Mouse (Mus musculus): ENCODE data around the gene Gnptg.

Gnptg gene

DNA sequence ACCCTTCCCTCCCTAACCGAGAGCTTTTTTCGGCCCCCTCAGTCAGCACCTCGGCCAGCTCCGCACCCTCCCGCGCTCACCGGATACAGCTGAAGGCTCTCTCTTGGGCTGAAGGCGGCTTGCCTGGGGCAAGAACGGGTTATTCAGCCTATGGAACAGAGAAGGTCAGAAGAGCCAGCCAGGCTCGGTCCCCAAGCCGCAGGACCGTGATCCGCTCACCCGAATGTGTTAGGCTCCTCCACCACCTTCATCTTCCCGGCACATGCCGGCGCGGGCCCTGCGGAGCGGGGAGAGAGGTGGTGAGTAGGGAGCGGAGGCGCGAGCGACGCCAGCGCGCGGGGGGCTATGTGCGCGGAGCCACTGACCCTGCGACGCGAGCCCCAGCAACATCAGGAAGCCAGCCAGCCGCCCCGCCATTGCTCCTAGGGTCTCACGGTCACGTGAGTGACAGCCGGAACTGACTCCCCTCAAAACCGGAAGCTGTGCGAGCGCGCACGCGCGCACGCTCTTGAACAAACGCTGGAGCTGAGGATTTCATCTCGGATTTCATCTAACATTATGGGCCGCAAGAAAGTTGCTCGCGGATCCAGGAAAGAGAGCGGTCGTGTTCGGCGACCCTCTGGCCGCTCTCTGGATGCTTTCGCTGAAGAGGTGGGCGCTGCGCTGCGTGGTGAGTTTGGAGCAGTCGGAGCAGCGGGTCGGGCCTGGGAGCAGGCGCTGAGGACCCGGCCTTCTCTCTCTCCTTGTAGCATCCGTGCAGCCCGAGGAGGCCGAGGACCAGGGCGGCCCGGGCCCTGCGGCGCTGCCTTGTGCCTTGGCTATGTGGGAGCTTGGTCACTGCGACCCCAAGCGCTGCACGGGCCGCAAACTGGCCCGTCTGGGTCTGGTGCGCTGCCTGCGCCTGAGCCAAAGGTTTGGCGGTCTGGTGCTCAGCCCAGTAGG is at the start of gene Gnptg, which contains the start of gene Tsr3:
TSS of gene Gnptg (minus strand) at position 430 of the 942 bp plus-strand sequence.
TSS of gene Tsr3 (plus strand) at position 476 of the 942 bp plus-strand sequence.
- peak; percentile 72 to 81 for DNase-seq (ENCODE audit: low spot score in 2 of 2)

DNA sequence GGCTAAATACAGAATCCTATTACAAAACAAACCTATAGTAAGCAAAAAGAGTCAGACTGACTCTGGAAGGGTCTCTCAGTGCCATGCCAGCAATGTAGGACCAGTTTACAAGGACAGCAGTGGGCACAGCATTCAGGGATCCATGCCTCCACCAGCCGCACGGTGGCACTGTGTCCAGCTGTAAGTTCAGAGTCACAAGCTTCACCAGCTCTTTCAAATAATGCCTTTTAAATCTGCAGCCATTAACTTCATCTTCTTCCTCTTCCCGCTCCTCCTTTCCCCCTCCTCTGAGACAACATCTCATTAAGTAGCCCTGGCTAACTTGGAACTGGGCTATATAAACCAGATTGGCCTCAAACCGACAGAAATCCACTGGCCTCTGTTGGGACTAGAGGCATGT is 48.9 kb upstream of the Gnptg start:
- DNase-seq (ENCODE audit: low spot score in 2 of 2) = peak in 1 of 2 experiments; percentile 23

DNA sequence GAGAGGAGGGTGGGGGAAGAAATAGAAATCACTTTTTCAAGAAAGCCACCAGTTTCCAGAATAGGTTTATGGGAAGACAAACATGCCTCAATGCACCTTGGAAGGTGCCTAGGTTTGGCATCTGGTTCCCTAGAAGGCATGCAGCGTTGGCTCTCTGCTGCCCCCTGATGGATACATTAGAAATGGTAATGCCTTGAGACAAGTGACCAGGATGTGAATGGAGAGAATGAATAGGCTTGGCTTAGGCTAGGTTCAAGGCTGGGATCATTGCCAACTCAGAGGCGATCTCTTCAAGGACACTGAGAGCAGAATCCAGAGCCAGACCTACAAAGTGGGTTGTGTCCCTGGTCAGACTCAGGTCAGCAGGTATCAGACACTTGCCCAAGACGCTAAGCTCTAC is 45.1 kb upstream of the Gnptg start:
- DNase-seq (ENCODE audit: low spot score in 2 of 2) = peak in 1 of 2 experiments; percentile 23

DNA sequence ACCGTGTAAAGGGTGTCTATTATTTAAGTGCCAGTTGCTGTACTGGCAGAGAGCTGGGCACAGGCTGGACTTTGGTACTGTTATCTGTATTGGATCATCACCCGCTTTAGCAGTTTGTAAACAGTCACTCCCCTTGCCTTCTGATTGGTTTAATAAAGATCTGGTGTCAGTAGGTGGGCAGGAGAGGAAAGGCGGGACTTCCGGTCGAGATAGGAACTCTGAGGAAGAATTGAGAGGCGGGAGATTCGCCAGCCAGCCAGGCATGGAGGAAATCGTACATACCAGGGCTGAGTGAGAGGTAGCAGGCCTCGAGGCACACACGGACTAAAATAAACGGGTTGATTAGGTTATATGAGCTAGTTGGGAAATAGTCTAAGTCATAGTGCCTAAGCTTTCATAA is 42.2 kb upstream of the Gnptg start:
- DNase-seq (ENCODE audit: low spot score in 2 of 2) = no peak

DNA sequence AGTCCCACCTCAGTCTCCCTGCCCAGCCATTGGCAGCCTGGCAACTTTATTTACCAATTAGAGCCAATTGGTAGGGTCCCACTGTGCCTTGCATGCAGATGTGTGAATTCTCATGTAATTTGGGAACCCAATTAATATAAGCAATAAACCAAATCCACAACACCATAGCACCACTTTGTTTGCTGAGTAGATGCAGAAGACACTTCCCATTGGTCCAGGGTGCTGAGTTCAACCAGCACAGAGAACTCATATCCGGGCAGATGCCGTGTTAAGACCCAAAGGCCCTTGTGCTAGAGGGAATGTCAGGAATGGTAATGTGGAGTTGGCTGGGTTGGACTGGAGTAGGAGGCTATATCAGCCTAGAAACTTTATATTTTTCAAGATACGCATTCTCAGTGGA is 35.9 kb upstream of the Gnptg start:
- no peak for DNase-seq (ENCODE audit: low spot score in 2 of 2)

DNA sequence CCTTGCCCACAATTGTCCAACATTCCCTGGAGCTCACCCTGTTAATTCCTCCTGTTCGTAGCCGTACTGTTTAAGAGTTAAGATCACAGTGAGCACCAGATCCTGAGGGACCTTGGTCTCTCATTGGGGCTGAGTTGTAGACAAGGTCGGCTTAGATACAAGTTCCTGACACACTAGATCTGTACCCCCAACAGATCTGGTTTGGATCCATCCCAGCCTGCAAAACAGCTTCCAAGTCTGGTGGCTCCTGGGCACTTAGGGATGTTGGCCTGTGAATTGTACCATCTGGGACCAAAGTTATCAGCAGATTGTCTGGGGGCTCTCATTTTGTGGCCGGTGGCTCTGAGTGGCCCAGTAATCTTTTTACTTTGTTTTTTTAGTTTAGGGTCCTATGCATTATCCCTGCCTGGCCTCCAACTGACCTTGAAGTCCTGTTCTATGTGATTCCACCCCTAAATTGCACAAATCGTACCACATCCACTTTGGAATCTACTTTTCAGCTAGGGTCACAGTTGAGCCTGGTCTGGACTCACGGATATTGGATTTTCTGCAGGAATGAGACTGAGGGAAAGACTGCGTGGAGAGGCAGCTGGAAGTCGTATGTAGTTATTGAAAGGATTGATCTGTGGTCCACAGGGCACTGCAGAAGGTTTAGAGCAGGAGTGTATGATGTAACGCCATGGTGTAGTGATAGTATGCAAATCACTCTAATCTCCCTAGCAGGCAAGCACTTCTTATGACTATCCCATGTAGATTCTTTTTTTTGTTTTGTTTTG is 34.8 kb upstream of the Gnptg start, which contains the start of gene Ube2i:
TSS of gene Ube2i (minus strand) at position 52 of the 776 bp plus-strand sequence.
- DNase-seq (ENCODE audit: low spot score in 2 of 2) = no peak

DNA sequence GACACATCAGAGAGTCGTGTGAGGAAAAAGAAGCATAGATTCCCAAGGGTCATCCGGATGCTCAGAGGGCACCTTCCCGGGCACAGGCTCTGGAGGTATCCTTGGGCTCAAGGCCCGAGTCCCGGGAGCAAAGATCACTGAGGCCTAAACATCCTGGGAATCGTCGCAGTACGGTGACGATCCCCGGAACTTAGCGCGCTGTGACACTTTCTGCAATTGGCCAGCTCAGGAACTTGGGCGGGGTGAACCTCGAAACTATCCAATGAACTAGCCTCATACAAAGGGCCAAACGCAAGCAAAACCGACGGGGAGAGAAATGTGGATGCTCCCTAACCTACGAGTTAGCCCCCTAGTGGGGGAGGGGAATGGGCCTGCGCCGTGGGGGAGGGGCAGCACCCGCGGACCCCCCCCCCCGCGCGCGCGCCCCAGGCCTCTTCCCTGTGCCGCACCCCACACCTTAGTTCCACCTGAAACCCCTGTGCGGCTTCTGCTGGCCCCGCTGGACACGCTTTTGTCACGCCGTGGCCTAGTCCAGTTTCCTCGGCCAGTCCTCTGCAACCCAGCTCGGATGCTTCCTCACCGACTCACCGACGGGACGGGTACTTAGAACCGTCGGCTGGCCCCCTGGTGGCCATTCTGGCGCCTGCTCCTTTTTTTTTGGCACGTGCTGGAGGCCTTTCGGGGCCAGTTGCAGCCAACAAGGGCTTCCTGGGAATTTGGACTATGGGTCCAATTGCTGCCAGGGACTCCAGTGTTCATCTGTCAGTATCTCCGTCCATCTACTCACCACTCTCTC is 34.0 kb upstream of the Gnptg start:
- peak; percentile 91 to 96 for DNase-seq (ENCODE audit: low spot score in 2 of 2)

DNA sequence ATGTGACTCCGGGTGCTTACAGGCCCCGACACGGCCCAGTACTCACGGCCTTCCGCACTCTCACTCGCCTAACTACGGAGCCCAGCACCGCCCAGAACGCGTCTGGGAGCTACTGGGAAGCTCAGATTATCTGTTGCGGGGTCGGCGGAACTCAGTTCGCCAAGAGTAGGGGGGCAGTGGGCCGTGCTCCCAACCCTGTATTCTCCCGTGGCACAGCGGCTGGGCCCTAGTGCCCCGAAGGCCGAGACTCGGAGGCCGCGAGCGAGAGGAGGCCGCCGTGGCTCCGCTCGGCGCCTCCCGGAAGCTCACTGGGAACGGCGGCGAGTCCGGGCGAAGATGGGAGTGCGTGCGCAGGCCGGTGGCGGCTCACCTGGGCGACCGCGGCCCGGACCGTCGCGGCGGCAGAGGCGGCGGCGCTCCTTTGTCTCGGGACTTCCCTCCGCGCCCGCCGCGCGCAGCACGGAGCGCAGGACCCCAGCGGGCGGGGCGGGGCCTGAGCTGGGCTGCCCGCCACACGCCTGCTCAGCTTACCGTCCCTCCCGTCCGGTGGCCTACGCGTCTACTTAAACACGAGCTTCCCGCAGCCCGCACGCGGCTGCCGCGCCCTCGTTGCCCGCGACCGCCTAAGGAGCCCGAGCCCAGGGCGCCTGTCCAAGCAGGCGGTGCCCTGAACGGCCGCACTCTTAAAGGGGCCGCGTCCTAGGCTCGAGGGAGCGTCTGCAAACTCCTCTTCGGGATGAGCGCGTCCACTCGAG is 33.2 kb upstream of the Gnptg start:
- peak in 1 of 2 experiments; percentile 88 for DNase-seq (ENCODE audit: low spot score in 2 of 2)

DNA sequence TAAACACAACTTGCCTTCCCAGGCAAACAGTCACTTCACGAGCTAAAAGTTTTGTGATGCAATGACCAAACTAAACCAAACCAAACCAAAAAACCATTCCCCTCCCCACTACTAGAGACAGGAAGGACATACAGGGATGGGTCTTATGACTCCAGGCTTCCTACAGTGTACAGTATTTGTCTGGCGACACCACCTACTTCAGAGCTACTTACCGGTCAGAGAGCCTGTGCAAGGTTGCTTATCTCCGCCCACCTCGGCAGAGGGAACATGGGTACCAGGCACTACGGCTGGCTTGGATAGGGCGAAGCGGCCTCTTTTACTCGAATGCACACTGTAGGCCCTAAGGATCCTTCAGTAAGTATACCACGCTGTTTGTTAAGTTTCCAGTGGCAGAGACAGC is 32.4 kb upstream of the Gnptg start:
- DNase-seq (ENCODE audit: low spot score in 2 of 2) = no peak

DNA sequence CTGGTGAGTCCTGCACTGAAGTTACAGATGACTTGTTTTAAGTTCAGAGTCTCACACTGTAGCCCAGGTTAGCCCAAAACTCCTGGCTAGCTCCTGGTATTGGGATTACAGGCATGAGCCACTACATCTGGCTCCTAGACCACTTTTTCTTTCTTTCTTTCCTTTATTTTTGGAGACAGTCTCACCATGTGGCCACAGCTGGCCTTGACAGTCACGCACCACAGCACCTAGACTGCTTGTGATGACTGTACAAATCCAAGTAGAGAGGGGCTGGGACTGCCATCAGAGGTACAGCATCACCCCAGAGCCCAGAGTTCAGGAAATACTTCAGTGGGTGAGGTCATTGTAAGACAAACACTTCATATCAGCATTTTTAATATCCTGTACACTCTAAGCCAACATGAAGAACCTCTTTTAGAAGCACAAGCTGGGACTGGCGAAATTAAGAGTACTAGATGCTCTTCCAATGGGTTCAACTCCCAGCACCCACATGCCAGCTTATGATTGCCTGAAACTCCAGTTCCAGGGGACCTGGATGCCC is 30.9 kb upstream of the Gnptg start:
- no peak for DNase-seq (ENCODE audit: low spot score in 2 of 2)

DNA sequence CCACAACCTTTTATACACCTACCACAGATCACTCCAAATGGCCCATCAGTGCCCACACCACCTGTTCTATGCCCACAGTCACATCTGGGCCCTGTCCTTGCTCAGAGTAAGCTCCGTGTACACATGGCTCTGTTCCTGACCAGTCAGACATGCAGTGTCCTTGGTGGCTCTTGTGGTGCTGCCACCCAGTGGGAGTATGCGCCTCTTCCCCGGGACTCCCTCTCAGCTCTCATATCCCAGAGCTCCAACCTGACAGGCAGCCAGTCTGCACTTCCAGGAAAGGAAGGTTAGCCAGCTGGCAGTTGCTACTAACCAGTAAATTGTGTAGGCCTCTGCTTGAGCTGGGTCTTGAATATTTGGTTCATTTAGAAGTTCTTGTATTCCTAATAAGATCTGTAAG is 24.5 kb upstream of the Gnptg start:
- no peak for DNase-seq (ENCODE audit: low spot score in 2 of 2)

DNA sequence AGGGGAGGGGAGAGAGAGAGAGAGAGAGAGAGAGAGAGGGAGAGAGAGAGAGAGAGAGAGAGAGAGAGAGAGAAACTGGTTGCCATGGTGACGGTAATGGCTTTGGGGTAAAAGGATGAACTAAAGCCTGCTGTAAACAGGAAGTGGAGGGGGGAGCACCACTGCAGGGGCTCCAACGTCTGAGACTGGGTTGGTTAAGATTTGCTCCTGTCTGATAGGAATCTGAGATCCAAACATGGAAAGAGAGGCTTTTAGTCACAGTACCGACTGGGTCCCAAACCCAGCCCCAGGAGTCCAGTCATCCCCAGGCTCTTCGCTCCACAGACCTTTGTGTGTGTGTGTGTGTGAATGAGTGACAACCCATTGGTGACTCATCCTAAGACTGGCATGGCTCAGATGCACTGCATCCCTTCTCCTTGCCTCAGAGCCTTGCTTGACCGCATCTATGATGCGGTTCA is 17.9 kb upstream of the Gnptg start:
- no peak for DNase-seq (ENCODE audit: low spot score in 2 of 2)

DNA sequence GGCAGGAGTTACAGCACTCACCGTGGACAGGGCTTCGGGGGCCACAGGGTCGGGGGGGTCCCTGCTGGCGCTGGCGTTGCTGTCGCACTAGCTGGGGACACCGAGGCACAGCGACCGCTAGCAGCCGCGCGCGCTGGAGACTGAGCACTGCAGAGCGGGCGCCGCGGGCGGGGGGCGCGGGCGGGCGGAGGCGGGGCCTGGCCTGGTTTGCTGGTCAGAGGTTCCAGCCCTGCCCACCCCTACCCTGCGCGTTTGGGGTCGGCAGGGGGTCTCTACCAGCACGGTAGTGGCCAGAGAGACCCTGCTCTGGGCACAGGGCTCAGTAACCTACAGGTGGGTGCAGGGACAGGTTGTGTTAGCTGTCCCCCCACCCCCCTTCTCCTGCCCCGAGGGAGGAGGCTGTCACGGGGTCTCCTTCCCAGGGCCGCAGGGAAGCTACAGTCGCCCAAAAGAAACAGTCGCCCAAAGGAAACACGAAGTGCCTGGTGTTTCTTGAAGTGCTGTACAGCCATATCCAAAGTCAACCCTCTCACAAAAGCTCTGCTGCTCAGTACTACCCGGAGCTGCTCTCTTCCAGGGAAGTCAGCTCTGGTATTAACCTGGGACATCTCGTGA is 16.3 kb upstream of the Gnptg start, which contains the start of gene Baiap3:
TSS of gene Baiap3 (minus strand) at position 225 of the 615 bp plus-strand sequence.
- no peak for DNase-seq (ENCODE audit: low spot score in 2 of 2)

DNA sequence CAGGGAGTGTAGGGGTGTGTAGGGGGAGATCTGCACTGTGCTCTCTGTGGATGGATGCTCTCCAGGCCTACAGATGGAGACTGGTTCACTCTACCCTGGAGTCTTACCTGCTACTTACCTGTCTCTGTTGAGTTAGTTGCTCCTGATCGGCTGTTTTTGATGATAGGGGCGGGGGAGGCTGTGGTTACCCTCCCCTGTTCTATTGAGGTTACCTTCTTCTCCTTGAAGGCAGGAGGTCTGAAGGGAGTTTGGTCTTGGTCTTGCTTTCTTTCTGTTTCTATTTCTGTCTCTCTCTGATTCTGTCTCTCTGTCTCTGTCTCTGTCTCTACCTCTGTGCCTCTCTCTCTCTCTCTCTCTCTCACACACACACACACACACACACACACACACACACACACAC is 15.2 kb upstream of the Gnptg start:
- no peak for DNase-seq (ENCODE audit: low spot score in 2 of 2)

DNA sequence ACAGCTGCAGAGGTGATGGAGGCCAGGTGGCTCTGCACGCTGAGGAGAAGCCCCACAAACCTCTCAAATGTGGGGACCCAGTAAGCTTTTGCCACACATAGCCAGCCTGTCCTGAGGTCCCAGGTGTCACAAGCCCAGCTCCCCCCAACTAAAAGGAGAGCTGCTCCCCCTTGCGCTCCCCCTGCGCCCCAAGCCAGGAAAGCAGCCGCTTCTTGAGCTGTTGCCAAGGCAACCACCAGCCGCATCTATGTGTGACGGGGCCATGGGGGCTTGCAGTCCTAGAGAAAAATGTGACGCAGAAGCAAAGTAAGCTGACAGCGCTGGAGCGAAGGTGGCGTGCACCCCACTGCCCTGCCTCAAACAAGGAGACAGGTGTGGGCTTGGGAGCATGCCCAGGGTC is 13.8 kb upstream of the Gnptg start:
- DNase-seq (ENCODE audit: low spot score in 2 of 2) = peak in 1 of 2 experiments; percentile 41

DNA sequence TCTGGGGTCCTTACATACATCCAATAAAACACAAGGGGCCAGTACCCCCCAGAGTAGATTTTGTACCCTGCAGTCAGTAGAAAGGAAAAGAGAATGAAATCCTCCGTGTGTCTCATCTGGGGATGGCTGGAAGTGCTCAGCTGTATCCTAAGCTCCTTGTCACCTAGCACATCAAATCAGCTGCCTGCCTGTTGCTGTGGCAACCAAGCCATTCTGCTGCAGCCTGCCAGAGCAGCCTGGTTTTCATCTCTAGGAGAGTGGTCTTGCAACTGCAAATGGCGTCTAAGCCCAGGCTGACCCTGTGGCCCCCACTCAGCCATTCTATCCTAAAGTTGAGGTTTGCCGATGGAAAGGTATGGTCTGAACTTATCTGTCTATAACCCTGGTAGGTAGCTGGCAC is 12.7 kb upstream of the Gnptg start:
- DNase-seq (ENCODE audit: low spot score in 2 of 2) = no peak

DNA sequence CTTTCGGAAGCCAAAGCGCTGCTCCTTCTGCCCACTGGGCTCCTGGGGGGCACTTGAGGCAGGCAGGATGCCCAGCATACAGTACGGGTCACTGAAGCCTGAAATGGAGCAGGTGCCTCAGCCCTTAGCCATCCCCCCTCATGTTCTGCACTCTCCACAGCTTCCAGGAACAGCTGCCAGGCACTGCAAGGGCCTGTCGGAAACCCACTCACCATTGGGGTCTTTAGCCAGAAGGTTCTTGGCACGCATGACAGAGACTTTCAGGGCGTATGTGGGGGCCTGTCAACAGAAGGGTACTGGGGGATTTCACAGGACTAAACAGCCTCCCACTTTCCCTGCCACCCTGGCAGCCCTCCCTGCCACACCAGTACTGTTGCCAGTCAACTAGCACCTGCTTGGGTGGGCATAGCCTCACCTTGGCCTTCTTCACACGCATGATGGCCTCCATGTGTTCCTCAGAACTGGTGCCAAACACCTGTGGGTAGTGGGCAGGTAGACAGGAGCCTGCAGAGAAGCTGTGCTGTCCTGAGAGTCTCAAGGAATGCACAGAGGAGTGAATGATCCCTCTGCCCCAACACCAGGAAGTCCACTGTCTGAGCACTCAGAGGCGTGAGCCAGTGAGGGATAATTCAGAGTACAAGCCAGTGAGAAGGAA is 10.4 kb upstream of the Gnptg start:
- no peak for DNase-seq (ENCODE audit: low spot score in 2 of 2)

DNA sequence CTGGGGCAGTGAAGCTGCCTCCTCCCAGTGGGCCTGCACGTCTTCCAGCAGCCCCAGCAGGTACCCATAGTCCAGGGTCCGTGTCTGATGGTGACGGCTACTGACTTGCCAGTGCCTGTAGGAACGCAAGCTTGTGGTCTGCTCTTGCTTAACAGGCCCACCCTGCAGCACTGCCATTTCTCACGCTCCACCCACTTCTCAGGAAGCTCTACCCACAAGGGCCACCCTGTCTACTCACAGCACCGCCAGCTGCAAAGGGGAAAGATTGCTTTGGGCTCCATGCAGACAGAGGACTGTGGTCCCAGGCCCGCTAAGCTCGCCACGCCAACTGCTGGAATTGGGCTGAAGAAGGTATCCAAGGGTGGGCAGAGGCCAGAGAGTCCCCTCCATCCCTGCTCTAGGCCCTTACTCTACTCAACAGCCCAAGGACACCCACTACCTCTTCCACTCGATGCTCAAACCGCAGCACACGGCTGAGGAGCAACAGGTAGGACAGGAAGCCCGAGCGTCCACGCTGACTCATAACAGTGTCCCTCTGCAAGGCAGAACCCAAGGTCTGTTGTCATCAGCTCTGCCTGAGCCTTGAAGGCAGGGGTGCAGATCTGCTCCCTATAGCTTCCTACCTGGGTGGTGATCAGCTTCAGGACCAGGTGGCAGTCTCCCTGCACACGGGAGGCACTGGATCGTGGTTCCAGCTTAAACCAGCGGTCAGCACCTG is 8.3 kb upstream of the Gnptg start:
- DNase-seq (ENCODE audit: low spot score in 2 of 2) = no peak

DNA sequence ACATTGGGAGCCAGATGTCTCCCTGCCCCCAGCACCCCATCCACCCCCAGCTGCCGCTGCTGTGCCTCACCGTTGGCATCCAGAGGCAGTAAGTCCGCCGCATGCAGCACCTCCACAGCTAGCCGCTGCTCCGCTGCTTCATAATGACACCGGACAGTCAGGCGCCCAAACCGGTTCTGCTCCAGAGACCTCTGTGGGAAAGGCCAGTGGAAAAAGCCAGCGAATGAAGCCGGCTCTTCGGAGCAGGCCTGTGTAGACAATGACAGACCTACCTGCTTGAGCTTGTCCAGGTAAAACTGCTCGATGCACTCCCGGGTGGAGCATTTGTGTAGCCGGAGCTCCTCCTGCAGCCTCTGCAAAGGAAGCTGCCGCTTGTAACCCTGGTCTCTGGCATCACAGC is 4.3 kb upstream of the Gnptg start:
- DNase-seq (ENCODE audit: low spot score in 2 of 2) = no peak

Measured in frontal cortex, postnatal 14 days (tissue).